Mouse (Mus musculus) lung, adult 2 months (tissue): ENCODE data around the gene Nkpd1. TPM values are rescaled to one million over a fixed set of nuclear protein-coding genes. Genes with fewer than 3 reads are reported as not detected.

ENCODE experiments used
- DNase-seq: peaks from one replicate; pipeline ENCODE4 v3.0.0; 2022
- H3K4me1 ChIP-seq: fragments of 200-500 bp; 2 replicates; pipeline ENCODE4 v1.6.1; 2011; ENCODE audit warnings: low read length; ENCODE audit not compliant: control insufficient read depth, insufficient read depth
- H3K4me3 ChIP-seq: fragments of 200-500 bp; replicated peaks from 2 replicates; pipeline ENCODE3; 2011; ENCODE audit warnings: low read depth, mild to moderate bottlenecking, control low read depth, low read length; ENCODE audit errors: extremely low read depth
- CTCF ChIP-seq: fragments of 200-500 bp; IDR thresholded peaks from 2 replicates; pipeline ENCODE4 v1.5.1; 2011; ENCODE audit warnings: mild to moderate bottlenecking, low read length, control low read depth; ENCODE audit not compliant: insufficient read depth
- POLR2A ChIP-seq: fragments of 200-500 bp; IDR thresholded peaks from 2 replicates; pipeline ENCODE4 v1.6.1; 2011; ENCODE audit warnings: low read depth, mild to moderate bottlenecking, control low read depth, low read length, borderline replicate concordance; ENCODE audit errors: extremely low read depth
- WGBS: fragments of 180-500 bp; shearing (Covaris S2); methylation state at CpG from one replicate; pipeline ENCODE4 v1.1.7; 2018; 5-methylcytosine and 5-hydroxymethylcytosine counted together
- polyA plus RNA-seq: library from polyadenylated mRNA; depleted of rRNA; stranded (reverse); fragments of >200 nt; gene quantifications from 2 replicates; pipeline ENCODE4 v1.2.3, GENCODE M21; 2012

Nkpd1 gene
- polyA plus RNA-seq, 1 experiment, result 17.3 TPM

- 55% methylated on average over 8 of the region's 8 CpGs for WGBS
- no peak for DNase-seq
- Histone ChIP-seq H3K4me3 (no peak overlapping the region), H3K4me1 (peaks cover 32% of the 10 kb centered on the region)
- TF ChIP-seq CTCF, result no peak
- no peak for TF ChIP-seq POLR2A
Observed at GRCm38 (mm10) chr7:19542155-19542691, 24.6 kb downstream of the Nkpd1 start.

GRCm38 (mm10) chr7:19543584-19543983 is 25.9 kb downstream of the Nkpd1 start:
- no peak for DNase-seq
- Histone ChIP-seq H3K4me1 (peaks cover 32% of the 10 kb centered on the region), H3K4me3 (no peak overlapping the region)
- peak; percentile 49 for TF ChIP-seq CTCF
- no peak for TF ChIP-seq POLR2A
- 31% methylated on average over 6 of the region's 6 CpGs for WGBS

GRCm38 (mm10) chr7:19546007-19546406 is 28.4 kb downstream of the Nkpd1 start:
- 6% methylated on average over 3 of the region's 3 CpGs for WGBS
- Histone ChIP-seq H3K4me1 (peaks cover 27% of the 10 kb centered on the region), H3K4me3 (no peak overlapping the region)
- TF ChIP-seq CTCF (no peak), POLR2A (no peak)
- DNase-seq, result no peak

- Histone ChIP-seq H3K4me3 (no peak overlapping the region), H3K4me1 (peaks cover 18% of the 10 kb centered on the region)
- DNase-seq, result no peak
- WGBS, result 58% methylated on average over 2 of the region's 2 CpGs
- no peak for TF ChIP-seq POLR2A
- no peak for TF ChIP-seq CTCF
Observed at GRCm38 (mm10) chr7:19547344-19547969, 29.8 kb downstream of the Nkpd1 start.

- TF ChIP-seq POLR2A (no peak), CTCF (no peak)
- 64% methylated on average over 10 of the region's 10 CpGs for WGBS
- Histone ChIP-seq H3K4me3 (no peak overlapping the region), H3K4me1 (peaks cover 13% of the 10 kb centered on the region)
- DNase-seq, result no peak
Observed at GRCm38 (mm10) chr7:19549394-19549793, 31.8 kb downstream of the Nkpd1 start.

GRCm38 (mm10) chr7:19551634-19552033 is 34.0 kb downstream of the Nkpd1 start:
- Histone ChIP-seq H3K4me3 (no peak overlapping the region), H3K4me1 (peaks cover 2% of the 10 kb centered on the region)
- 72% methylated on average over 5 of the region's 5 CpGs for WGBS
- no peak for DNase-seq
- TF ChIP-seq CTCF, result no peak
- no peak for TF ChIP-seq POLR2A

GRCm38 (mm10) chr7:19552443-19552842 is 34.8 kb downstream of the Nkpd1 start:
- DNase-seq, result no peak
- TF ChIP-seq CTCF (no peak), POLR2A (no peak)
- Histone ChIP-seq H3K4me3 (no peak overlapping the region), H3K4me1 (peaks cover 3% of the 10 kb centered on the region)
- WGBS, result 43% methylated on average over 2 of the region's 2 CpGs

- DNase-seq, result no peak
- no peak overlapping the region for H3K4me3 ChIP-seq
- 62% methylated on average over 1 of the region's 1 CpGs for WGBS
- peaks cover 12% of the 10 kb centered on the region for H3K4me1 ChIP-seq
- no peak for TF ChIP-seq POLR2A
Observed at GRCm38 (mm10) chr7:19554168-19554567, 36.5 kb downstream of the Nkpd1 start.

GRCm38 (mm10) chr7:19557086-19557485 is 39.4 kb downstream of the Nkpd1 start:
- TF ChIP-seq CTCF, result no peak
- TF ChIP-seq POLR2A, result no peak
- Histone ChIP-seq H3K4me3 (no peak overlapping the region), H3K4me1 (peaks cover 25% of the 10 kb centered on the region)
- no peak for DNase-seq
- WGBS, result 76% methylated on average over 2 of the region's 2 CpGs

- DNase-seq, result no peak
- H3K4me1 ChIP-seq, result peaks cover 25% of the 10 kb centered on the region
- H3K4me3 ChIP-seq, result no peak overlapping the region
- TF ChIP-seq CTCF (no peak), POLR2A (no peak)
- WGBS, result 76% methylated on average over 6 of the region's 6 CpGs
Observed at GRCm38 (mm10) chr7:19557982-19558900, 40.6 kb downstream of the Nkpd1 start.
